Mouse (Mus musculus): ENCODE results near the gene Ahcy.
"Not testable (repeated sequence)": the region's sequence is repeated elsewhere in the genome, so short reads cannot be mapped to it uniquely, and the experiment has no call there.

Gene Ahcy

GRCm38 (mm10) chr2:155019673-155020072, 54.6 kb downstream of the Ahcy start:
- no peak for TF ChIP-seq NANOG (IDR thresholded peaks at IDR 0.05; ENCODE audit: borderline replicate concordance, low read length)
- no peak for TF ChIP-seq CTCF (conservative IDR thresholded peaks at IDR 0.05; ENCODE audit: low read length)
- TF ChIP-seq POU5F1 (IDR thresholded peaks at IDR 0.05; ENCODE audit: borderline replicate concordance, low read length), result no peak
- no peaks in the 10 kb centered on the region for H3K4me1 ChIP-seq (replicated peaks; ENCODE audit: low read depth, low read length)
- H3K9me3 ChIP-seq (ENCODE audit: low read length), result no peaks in the 10 kb centered on the region
- H3K36me3 ChIP-seq (ENCODE audit: insufficient read depth, low read length), result no peaks in the 10 kb centered on the region
- H3K4me3 ChIP-seq (replicated peaks; ENCODE audit: low read length), result no peak overlapping the region
- no peaks in the 10 kb centered on the region for H3K27me3 ChIP-seq (ENCODE audit: insufficient read depth, low read length)

- TF ChIP-seq CTCF (conservative IDR thresholded peaks at IDR 0.05; ENCODE audit: low read length) (no peak), NANOG (IDR thresholded peaks at IDR 0.05; ENCODE audit: borderline replicate concordance, low read length) (no peak), POU5F1 (IDR thresholded peaks at IDR 0.05; ENCODE audit: borderline replicate concordance, low read length) (no peak)
- Histone ChIP-seq H3K27me3 (ENCODE audit: insufficient read depth, low read length) (no peaks in the 10 kb centered on the region), H3K9me3 (ENCODE audit: low read length) (no peaks in the 10 kb centered on the region), H3K4me3 (replicated peaks; ENCODE audit: low read length) (no peak overlapping the region), H3K4me1 (replicated peaks; ENCODE audit: low read depth, low read length) (no peaks in the 10 kb centered on the region), H3K36me3 (ENCODE audit: insufficient read depth, low read length) (no peaks in the 10 kb centered on the region)
Observed at GRCm38 (mm10) chr2:155018762-155019641, 55.3 kb downstream of the Ahcy start.

- not testable (repeated sequence) for H3K36me3 ChIP-seq (ENCODE audit: insufficient read depth, low read length); H3K4me3 ChIP-seq (replicated peaks; ENCODE audit: low read length); H3K4me1 ChIP-seq (replicated peaks; ENCODE audit: low read depth, low read length); H3K9me3 ChIP-seq (ENCODE audit: low read length); H3K27me3 ChIP-seq (ENCODE audit: insufficient read depth, low read length)
Observed at GRCm38 (mm10) chr2:155018251-155018755, 56.0 kb downstream of the Ahcy start, which contains the start of gene Gm14226. Gene Gm14226, plus strand, starts transcription at chr2:155018266.

- H3K4me3 ChIP-seq (replicated peaks; ENCODE audit: low read length); H3K9me3 ChIP-seq (ENCODE audit: low read length); H3K36me3 ChIP-seq (ENCODE audit: insufficient read depth, low read length): not testable (repeated sequence)
Observed at GRCm38 (mm10) chr2:155016751-155017150, 57.5 kb downstream of the Ahcy start.

GRCm38 (mm10) chr2:155012991-155013390, 61.3 kb downstream of the Ahcy start:
- Histone ChIP-seq H3K27me3 (ENCODE audit: insufficient read depth, low read length) (no peaks in the 10 kb centered on the region), H3K4me3 (replicated peaks; ENCODE audit: low read length) (no peak overlapping the region), H3K36me3 (ENCODE audit: insufficient read depth, low read length) (no peaks in the 10 kb centered on the region), H3K9me3 (ENCODE audit: low read length) (no peaks in the 10 kb centered on the region), H3K4me1 (replicated peaks; ENCODE audit: low read depth, low read length) (peaks cover 6% of the 10 kb centered on the region; the same call in 1 of the 2 replicates)
- TF ChIP-seq NANOG (IDR thresholded peaks at IDR 0.05; ENCODE audit: borderline replicate concordance, low read length) (no peak), CTCF (conservative IDR thresholded peaks at IDR 0.05; ENCODE audit: low read length) (no peak), POU5F1 (IDR thresholded peaks at IDR 0.05; ENCODE audit: borderline replicate concordance, low read length) (no peak)

More at GRCm38 (mm10) chr2:155016751-155017150, 57.5 kb downstream of the Ahcy start:
- not testable (repeated sequence) for H3K27me3 ChIP-seq (ENCODE audit: insufficient read depth, low read length); H3K4me1 ChIP-seq (replicated peaks; ENCODE audit: low read depth, low read length)

- no peaks in the 10 kb centered on the region for H3K27me3 ChIP-seq (ENCODE audit: insufficient read depth, low read length)
- peaks cover 6% of the 10 kb centered on the region; the same call in 1 of the 2 replicates for H3K4me1 ChIP-seq (replicated peaks; ENCODE audit: low read depth, low read length)
- H3K9me3 ChIP-seq (ENCODE audit: low read length), result no peaks in the 10 kb centered on the region
- H3K36me3 ChIP-seq (ENCODE audit: insufficient read depth, low read length), result no peaks in the 10 kb centered on the region
- no peak overlapping the region for H3K4me3 ChIP-seq (replicated peaks; ENCODE audit: low read length)
- TF ChIP-seq POU5F1 (IDR thresholded peaks at IDR 0.05; ENCODE audit: borderline replicate concordance, low read length), result no peak
- TF ChIP-seq CTCF (conservative IDR thresholded peaks at IDR 0.05; ENCODE audit: low read length), result no peak
- no peak for TF ChIP-seq NANOG (IDR thresholded peaks at IDR 0.05; ENCODE audit: borderline replicate concordance, low read length)
Observed at GRCm38 (mm10) chr2:155011086-155011656, 63.1 kb downstream of the Ahcy start.
